ENCODE assay signal across 9 mouse cellular contexts in the genomic region with DNA sequence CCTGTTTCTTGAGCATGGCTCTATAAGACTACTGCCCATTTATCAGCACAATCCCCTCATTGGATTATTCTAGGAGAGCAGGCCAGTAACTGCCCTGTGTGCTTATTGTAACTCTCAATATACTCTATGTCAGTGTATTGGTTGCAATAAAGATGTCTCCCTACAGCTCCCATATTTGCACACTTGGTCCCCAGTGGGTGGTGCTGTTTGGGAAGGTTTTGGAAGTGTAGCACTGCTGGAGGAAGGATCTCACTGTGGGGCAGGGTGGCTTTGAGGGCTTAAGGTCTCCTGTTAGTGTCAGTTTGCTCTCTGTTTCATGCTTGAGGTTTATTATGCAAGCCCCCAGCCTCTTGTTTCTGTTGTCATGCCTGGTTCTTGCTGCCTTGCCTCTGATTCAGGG. TPM values are rescaled to one million over a fixed set of nuclear protein-coding genes. Genes with fewer than 3 reads are reported as not detected.
DNase-seq lines count a peak whose midpoint lies in the region; ATAC-seq and TF ChIP-seq lines count a peak whose summit lies in the region.
"Had no signal": no experiment of that assay in that cellular context is flagged by ENCODE, and none has a peak within 500 bp of the region (broad histone marks: within the 10 kb centered on the region; RNA-seq: fewer than 3 reads in every experiment).

No protein-coding gene starts in this region.

- peak; percentile 24 for DNase-seq in gastrocnemius, adult 18-20 months (ENCODE audit: low spot score)
- DNase-seq in gastrocnemius, postnatal 14 days = no peak
- DNase-seq in liver, embryonic 14.5 days (ENCODE audit: low read depth in 3 of 3, low spot score in 3 of 3) = no peak
- no peak for DNase-seq in liver, embryonic 11.5 days (ENCODE audit: low spot score)
- DNase-seq in kidney, postnatal 0 days (ENCODE audit: low spot score) = no peak
- DNase-seq in thymus, postnatal 10 days (ENCODE audit: low spot score in 2 of 2) = peak; percentile 11 to 18
- DNase-seq in urinary bladder, postnatal 10 days (ENCODE audit: low spot score) = no peak

- no peaks in the 10 kb centered on the region for H3K9me3 ChIP-seq in liver, embryonic 14.5 days (ENCODE audit: control insufficient read depth, low read length)
- H3K9me3 ChIP-seq in liver, embryonic 11.5 days (ENCODE audit: control insufficient read depth, low read length) = no peaks in the 10 kb centered on the region
- no peaks in the 10 kb centered on the region for H3K9me3 ChIP-seq in kidney, postnatal 0 days (replicated peaks; ENCODE audit: low read length)
- no peaks in the 10 kb centered on the region for H3K9me3 ChIP-seq in hindbrain, embryonic 13.5 days
- H3K9me3 ChIP-seq: embryonic facial prominence, embryonic 10.5 days had no signal

- H3K4me3 ChIP-seq in liver, embryonic 14.5 days (ENCODE audit: insufficient read depth in 1 of 2, low read depth in 2 of 2, low read length in 2 of 2) = no peak overlapping the region
- no peak overlapping the region for H3K4me3 ChIP-seq in liver, embryonic 11.5 days (ENCODE audit: low read depth, low read length)
- no peak overlapping the region for H3K4me3 ChIP-seq in kidney, postnatal 0 days (replicated peaks; ENCODE audit: low read depth, low read length)
- H3K4me3 ChIP-seq in hindbrain, embryonic 13.5 days = no peak overlapping the region
- H3K4me3 ChIP-seq: embryonic facial prominence, embryonic 10.5 days had no signal

- intact Hi-C loops in gastrocnemius, postnatal 14 days (cut with DNase I; ENCODE audit: low total_unique reads) = no loop called here

- ATAC-seq in liver, embryonic 14.5 days (ENCODE audit: insufficient read depth) = no peak
- no peak for ATAC-seq in liver, embryonic 11.5 days (replicated peaks; ENCODE audit: low FRiP score)
- ATAC-seq in kidney, postnatal 0 days (replicated peaks; ENCODE audit: low FRiP score, low read depth) = no peak
- no peak for ATAC-seq in hindbrain, embryonic 13.5 days (ENCODE audit: low FRiP score)

- H3K4me1 ChIP-seq in liver, embryonic 14.5 days (replicated peaks; ENCODE audit: control insufficient read depth in 2 of 2, insufficient read depth in 2 of 2, low read length in 1 of 2) = no peaks in the 10 kb centered on the region
- no peaks in the 10 kb centered on the region for H3K4me1 ChIP-seq in liver, embryonic 11.5 days (replicated peaks; ENCODE audit: control insufficient read depth, insufficient read depth, low read length)
- H3K4me1 ChIP-seq in kidney, postnatal 0 days (replicated peaks; ENCODE audit: insufficient read depth, low read length) = 0 out of 2 replicates have a peak, but pooled peaks cover 3% of the 10 kb centered on the region
- peaks cover 6% of the 10 kb centered on the region for H3K4me1 ChIP-seq in hindbrain, embryonic 13.5 days (replicated peaks)

- H3K4me2 ChIP-seq in liver, embryonic 14.5 days (ENCODE audit: low read depth) = no peak overlapping the region
- no peak overlapping the region for H3K4me2 ChIP-seq in liver, embryonic 11.5 days
- no peak overlapping the region for H3K4me2 ChIP-seq in kidney, postnatal 0 days (ENCODE audit: low read length)
- no peak overlapping the region for H3K4me2 ChIP-seq in hindbrain, embryonic 13.5 days

- no peak for TF ChIP-seq EP300 in liver, embryonic 14.5 days (IDR thresholded peaks at IDR 0.05; ENCODE audit: low read depth)

- H3K9ac ChIP-seq in liver, embryonic 14.5 days (replicated peaks) = no peak overlapping the region
- H3K9ac ChIP-seq in liver, embryonic 11.5 days (ENCODE audit: low read depth, low read length) = no peak overlapping the region
- H3K9ac ChIP-seq in kidney, postnatal 0 days (ENCODE audit: low read depth, low read length) = no peak overlapping the region
- H3K9ac ChIP-seq in hindbrain, embryonic 13.5 days = no peak overlapping the region

- H3K27me3 ChIP-seq in liver, embryonic 14.5 days (ENCODE audit: control insufficient read depth, insufficient read depth, low read length) = no peaks in the 10 kb centered on the region
- no peaks in the 10 kb centered on the region for H3K27me3 ChIP-seq in liver, embryonic 11.5 days (replicated peaks; ENCODE audit: control insufficient read depth, insufficient read depth, low read length)
- H3K27me3 ChIP-seq in kidney, postnatal 0 days (ENCODE audit: insufficient read depth, low read length) = no peaks in the 10 kb centered on the region
- H3K27me3 ChIP-seq in hindbrain, embryonic 13.5 days = no peaks in the 10 kb centered on the region

- no peaks in the 10 kb centered on the region for H3K36me3 ChIP-seq in liver, embryonic 14.5 days (replicated peaks; ENCODE audit: control insufficient read depth, insufficient read depth, low read depth)
- no peaks in the 10 kb centered on the region for H3K36me3 ChIP-seq in liver, embryonic 11.5 days (ENCODE audit: control insufficient read depth, insufficient read depth, low read length)
- no peaks in the 10 kb centered on the region for H3K36me3 ChIP-seq in kidney, postnatal 0 days (ENCODE audit: insufficient read depth, low read length)
- H3K36me3 ChIP-seq in hindbrain, embryonic 13.5 days = no peaks in the 10 kb centered on the region
- H3K36me3 ChIP-seq: embryonic facial prominence, embryonic 10.5 days had no signal

- H3K27ac ChIP-seq in liver, embryonic 14.5 days = no peak overlapping the region
- no peak overlapping the region for H3K27ac ChIP-seq in liver, embryonic 11.5 days (ENCODE audit: low read depth, low read length)
- no peak overlapping the region for H3K27ac ChIP-seq in kidney, postnatal 0 days
- H3K27ac ChIP-seq in hindbrain, embryonic 13.5 days = no peak overlapping the region
- H3K27ac ChIP-seq: embryonic facial prominence, embryonic 10.5 days had no signal

- 0 out of 2 replicates have a peak, but pooled peaks have one; percentile 14 for TF ChIP-seq CTCF in liver, embryonic 14.5 days (IDR thresholded peaks at IDR 0.05; ENCODE audit: low read depth)
- peak; percentile 44; the same call in 1 of the 2 replicates for TF ChIP-seq CTCF in kidney, postnatal 0 days (IDR thresholded peaks at IDR 0.05; ENCODE audit: low read depth)

RNA-seq across cellular contexts. Expression of a gene that starts 44.9 kb away (rescaled TPM):
- 10 to 100 TPM; 14.8 to 15.7 TPM for total RNA-seq in gastrocnemius, adult 18-20 months (2021)
- 10 to 100 TPM; 34.7 to 38.2 TPM for total RNA-seq in gastrocnemius, postnatal 14 days (2021)
- polyA plus RNA-seq in liver, embryonic 14.5 days (2012; rRNA removed) = 6.6 and 8.0 TPM in 2 replicates
- polyA plus RNA-seq in liver, embryonic 14.5 days (2014; fragmentation: Nextera tagmentation; extraction: Ambion mirVana) = 13.6 and 14.3 TPM in 2 replicates
- 19.2 and 20.3 TPM in 2 replicates for polyA plus RNA-seq in liver, embryonic 11.5 days (2014; fragmentation: Nextera tagmentation; extraction: Ambion mirVana)
- 64.1 and 65.7 TPM in 2 replicates for polyA plus RNA-seq in kidney, postnatal 0 days (2015; fragmentation: Nextera tagmentation; extraction: Ambion mirVana)
- polyA plus RNA-seq in hindbrain, embryonic 13.5 days (2015; fragmentation: Nextera tagmentation; extraction: Ambion mirVana) = 75.3 and 76.5 TPM in 2 replicates

RNA-seq across cellular contexts. Expression of a gene that starts 52.2 kb away (rescaled TPM):
- 10 to 100 TPM; 47.5 to 48.3 TPM for total RNA-seq in gastrocnemius, adult 18-20 months (2021)
- total RNA-seq in gastrocnemius, postnatal 14 days (2021) = 10 to 100 TPM; 43.3 to 46.8 TPM
- 0.25 and 0.33 TPM in 2 replicates for polyA plus RNA-seq in liver, embryonic 14.5 days (2012; rRNA removed)
- 0.32 and 0.48 TPM in 2 replicates for polyA plus RNA-seq in liver, embryonic 14.5 days (2014; fragmentation: Nextera tagmentation; extraction: Ambion mirVana)
- 1.6 and 2.2 TPM in 2 replicates for polyA plus RNA-seq in liver, embryonic 11.5 days (2014; fragmentation: Nextera tagmentation; extraction: Ambion mirVana)
- 3.4 and 4.2 TPM in 2 replicates for polyA plus RNA-seq in kidney, postnatal 0 days (2015; fragmentation: Nextera tagmentation; extraction: Ambion mirVana)
- polyA plus RNA-seq in hindbrain, embryonic 13.5 days (2015; fragmentation: Nextera tagmentation; extraction: Ambion mirVana) = 7.0 and 7.6 TPM in 2 replicates

Comparison
In these comparisons a context has a peak if more than half of its experiments do, and no peak if none do; other contexts are left out.
1. DNase-seq: peak in gastrocnemius, adult 18-20 months (single experiment) and thymus, postnatal 10 days (2 of 2); none in gastrocnemius, postnatal 14 days (single experiment), liver, embryonic 14.5 days (0 of 3), liver, embryonic 11.5 days (single experiment), kidney, postnatal 0 days (single experiment) and urinary bladder, postnatal 10 days (single experiment).